Mouse (Mus musculus) layer of hippocampus, postnatal 36 days (tissue): ENCODE data around the gene Dpm3. TPM values are rescaled to one million over a fixed set of nuclear protein-coding genes. Genes with fewer than 3 reads are reported as not detected.
"Not testable (repeated sequence)": the region's sequence is repeated elsewhere in the genome, so short reads cannot be mapped to it uniquely, and the experiment has no call there.

Experiments used
- DNase-seq, 2 experiments: peaks; one replicate each; pipeline ENCODE4 v3.0.0; 2022
- total RNA-seq, 2 experiments: library from RNA; stranded (reverse); gene quantifications; 2 replicates each; pipeline ENCODE4 v1.2.3; 2021

The Dpm3 gene
- total RNA-seq = 10 to 100 TPM; 50.4 to 65.2 TPM

- no peak for DNase-seq
Measured at GRCm38 (mm10) chr3:89259076-89259475, at the start of gene Dpm3. TSS of gene Dpm3 (plus strand) at chr3:89259358.

GRCm38 (mm10) chr3:89209731-89210130 lies 49.4 kb upstream of the Dpm3 start:
- no peak for DNase-seq

GRCm38 (mm10) chr3:89210162-89210561 lies 49.0 kb upstream of the Dpm3 start:
- no peak for DNase-seq

GRCm38 (mm10) chr3:89210731-89211130 lies 48.4 kb upstream of the Dpm3 start:
- DNase-seq = no peak

GRCm38 (mm10) chr3:89213803-89214530 lies 45.2 kb upstream of the Dpm3 start:
- DNase-seq = peak; percentile 91 to 93

GRCm38 (mm10) chr3:89214681-89215411 lies 44.3 kb upstream of the Dpm3 start, which contains the start of gene Thbs3:
TSS of gene Thbs3 (plus strand) at chr3:89215180.
- no peak for DNase-seq

GRCm38 (mm10) chr3:89215853-89216252 lies 43.3 kb upstream of the Dpm3 start:
- peak; percentile 79 to 81 for DNase-seq

- not testable (repeated sequence) for DNase-seq
Measured at GRCm38 (mm10) chr3:89216407-89216806, 42.8 kb upstream of the Dpm3 start.

DNA sequence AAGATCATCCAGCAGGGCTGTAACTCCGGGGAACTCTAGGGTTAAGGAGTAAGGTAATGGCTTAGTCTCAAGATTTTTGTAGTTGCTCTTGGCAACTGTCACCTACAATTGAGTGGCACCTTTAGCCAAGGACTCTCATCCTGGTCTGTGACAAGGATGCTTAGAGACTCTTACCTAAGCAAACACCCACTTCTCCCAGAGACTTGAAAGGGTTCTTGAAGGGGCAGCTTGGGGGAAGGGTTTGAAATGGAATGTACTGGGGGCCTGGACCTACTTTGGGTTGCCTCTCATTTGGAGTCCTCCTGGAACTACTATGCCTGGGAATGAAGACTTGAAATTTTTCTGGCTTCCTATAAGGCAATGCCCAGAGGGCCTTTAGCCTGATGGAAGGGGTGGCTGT lies 40.9 kb upstream of the Dpm3 start:
- no peak for DNase-seq

- no peak for DNase-seq
Measured at GRCm38 (mm10) chr3:89219546-89219945, 39.6 kb upstream of the Dpm3 start.

DNA sequence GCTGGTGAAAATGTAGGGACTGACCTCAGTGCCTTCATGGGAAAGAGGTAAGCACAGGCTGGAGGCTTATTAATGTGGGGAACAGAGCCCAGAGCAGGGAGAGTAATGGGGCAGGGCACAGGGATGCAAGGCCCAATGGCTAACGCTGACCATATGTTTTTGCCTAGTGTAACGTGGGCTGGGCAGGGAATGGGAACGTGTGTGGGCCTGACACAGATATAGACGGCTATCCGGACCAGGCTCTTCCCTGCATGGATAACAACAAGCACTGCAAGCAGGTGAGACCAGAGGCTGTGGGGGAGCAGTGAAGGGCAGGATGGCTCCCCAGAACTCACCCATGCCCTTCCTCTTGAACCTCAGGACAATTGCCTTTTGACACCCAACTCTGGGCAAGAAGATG lies 38.0 kb upstream of the Dpm3 start:
- DNase-seq = no peak

- DNase-seq = no peak
Measured at GRCm38 (mm10) chr3:89224796-89225195, 34.4 kb upstream of the Dpm3 start.

DNA sequence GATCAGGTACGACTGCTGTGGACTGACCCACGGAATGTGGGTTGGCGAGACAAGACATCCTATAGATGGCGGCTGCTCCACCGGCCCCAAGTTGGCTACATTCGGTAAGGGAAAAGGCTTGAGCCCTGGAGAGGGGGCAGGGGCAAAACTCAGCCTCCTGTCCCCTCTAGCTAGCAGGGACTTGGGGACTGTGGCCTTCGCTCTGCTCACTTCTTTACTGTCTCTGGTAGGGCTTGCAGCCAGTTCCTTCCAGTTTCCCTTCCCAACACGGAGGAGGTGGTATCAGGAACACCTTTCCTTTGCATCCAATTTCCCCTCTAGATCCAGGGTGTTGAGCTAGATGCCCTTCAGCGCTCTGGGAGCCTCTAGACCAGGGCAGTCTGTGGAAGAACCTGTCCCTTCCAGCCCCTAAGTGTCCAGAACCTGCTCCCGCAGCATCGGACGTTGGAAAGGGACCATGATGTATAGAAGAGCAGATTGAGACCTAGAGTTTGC lies 33.8 kb upstream of the Dpm3 start:
- no peak for DNase-seq

- no peak for DNase-seq
Measured at GRCm38 (mm10) chr3:89225918-89226317, 33.2 kb upstream of the Dpm3 start.

DNA sequence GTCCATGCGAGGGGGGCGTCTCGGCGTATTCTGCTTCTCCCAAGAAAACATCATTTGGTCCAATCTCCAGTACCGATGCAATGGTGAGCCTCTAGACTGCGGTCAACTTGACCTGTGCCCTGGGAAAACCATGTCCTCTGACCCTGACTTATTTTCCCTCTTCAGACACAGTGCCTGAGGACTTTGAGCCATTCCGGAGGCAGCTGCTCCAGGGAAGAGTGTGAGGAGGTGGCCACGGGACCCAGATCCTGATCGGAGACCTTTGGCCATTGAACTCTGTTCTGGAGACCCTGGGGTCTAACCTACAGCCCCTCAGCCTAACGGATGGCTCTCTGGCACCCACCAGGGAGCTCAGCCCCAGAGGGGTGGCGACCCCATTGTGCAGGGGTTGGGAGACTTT lies 32.8 kb upstream of the Dpm3 start:
- no peak for DNase-seq

DNA sequence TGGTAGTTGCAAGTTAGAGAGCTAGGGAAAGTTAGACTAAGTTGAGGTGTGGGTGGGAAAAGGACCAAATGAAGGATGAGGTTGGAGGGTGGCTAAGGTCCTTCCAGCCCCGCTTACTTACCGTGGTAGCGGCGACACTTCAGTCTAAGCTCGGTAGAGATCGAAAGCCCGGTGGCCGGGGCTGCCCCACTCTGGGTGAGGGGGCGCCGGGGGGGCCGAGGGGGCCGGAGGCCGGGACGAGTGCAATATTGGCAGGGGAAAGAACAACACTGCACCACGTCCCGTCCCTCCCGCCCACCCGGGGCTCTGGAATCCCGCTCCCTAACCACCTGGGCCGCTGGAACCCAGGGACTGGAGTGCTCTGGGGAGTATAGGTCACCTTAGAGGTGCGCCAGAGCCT lies 32.3 kb upstream of the Dpm3 start, which contains the start of gene Mtx1:
TSS of gene Mtx1 (minus strand) at position 189 of the 400 bp plus-strand sequence.
- DNase-seq = no peak

DNA sequence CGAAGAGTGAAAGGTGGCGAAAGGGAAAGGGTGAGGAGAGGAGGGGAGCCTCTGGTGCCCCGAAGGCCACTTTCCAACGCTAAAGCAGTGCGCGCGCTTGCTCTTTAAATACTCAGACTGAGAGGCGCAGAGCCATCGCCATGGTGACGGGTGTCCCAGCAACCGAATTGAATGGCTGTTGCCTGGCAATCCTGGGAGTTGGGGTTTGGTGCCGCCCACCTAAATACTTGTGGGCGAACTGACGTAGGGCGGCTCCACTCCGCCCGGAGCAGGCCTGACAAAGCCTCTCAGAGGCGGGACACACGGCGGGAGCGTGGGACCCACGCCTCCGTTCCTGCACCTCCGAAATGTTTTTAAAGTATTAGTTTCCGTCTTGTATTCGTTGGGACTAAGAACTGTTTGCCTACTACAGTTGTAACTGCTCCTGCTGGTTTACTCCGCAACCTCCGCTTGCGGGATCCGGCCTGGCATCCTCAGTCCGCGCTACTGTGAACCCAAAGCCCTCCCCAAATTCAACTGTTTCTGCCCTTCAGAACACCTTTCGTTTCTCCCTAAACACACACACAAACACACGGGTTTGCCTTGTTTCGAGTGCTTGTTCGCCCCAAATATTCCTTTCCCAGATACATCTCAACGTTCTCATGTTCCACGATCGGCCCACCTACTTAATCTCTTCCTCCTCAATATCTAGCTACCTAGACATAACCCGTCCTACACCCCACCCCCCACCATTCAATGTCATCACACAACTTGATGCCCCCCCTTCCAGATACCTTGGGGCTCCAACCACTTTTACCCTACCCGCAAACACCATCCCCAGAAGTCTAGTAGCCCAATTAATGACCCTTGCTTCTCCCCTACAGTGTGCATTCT lies 31.6 kb upstream of the Dpm3 start:
- peak; percentile 91 to 93 for DNase-seq

DNA sequence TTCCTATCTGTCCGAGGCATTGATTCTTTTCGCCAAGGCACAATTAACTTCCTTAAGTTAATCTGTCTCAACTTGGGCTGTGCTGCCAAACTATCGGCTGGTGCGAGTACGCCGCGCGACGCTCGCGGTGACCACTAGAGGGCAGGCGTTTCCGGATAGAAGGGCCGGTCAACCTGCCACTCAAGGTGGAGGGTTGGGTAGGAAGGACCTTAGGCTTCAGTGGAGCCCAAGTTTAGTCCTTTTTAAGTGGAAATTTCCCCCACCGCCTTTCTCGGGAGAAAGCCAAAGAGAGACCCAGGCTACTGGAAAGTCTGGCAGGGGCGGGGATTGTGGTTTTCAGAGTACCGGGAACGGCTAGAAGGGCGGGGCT lies 31.0 kb upstream of the Dpm3 start:
- peak; percentile 85 to 87 for DNase-seq

DNA sequence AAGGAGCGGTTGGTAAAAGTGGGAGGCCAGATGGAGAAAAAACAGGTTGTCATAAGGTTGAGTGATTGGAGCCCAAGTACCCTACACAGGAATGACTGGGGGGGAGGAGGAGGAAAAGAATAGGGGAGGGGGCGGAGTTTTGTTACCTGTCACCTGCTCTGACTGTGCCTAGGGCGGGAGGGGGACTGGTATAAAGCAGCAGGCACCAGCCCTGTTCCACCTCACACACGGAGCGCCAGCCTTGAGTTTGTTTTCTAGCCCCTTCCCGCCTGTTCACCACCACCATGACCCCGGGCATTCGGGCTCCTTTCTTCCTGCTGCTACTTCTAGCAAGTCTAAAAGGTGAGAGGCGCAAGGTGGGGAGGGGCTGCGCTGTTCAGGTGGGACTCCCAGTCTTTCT lies 30.3 kb upstream of the Dpm3 start, which contains the start of gene Muc1:
TSS of gene Muc1 (plus strand) at position 222 of the 400 bp plus-strand sequence.
- no peak for DNase-seq

DNA sequence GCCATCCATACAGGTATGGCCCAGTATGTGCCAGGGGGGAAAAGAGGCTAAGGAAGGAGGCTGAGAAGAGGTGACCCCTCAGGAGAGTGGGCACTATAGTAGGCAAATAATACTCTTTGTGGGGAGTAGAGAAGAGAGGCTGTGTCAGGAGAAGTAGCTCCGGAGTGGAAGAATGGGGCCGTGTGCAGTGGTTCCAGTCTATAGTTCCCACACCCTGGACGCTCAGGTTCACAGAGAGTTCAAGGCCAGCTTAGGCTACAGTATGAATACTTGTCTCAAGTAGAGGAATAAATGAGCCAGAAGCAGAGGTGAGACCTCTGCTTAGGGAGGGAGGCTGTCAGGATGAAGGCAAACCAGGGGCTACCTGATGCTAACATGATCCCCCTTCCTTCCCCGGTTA lies 29.9 kb upstream of the Dpm3 start:
- DNase-seq = no peak

DNA sequence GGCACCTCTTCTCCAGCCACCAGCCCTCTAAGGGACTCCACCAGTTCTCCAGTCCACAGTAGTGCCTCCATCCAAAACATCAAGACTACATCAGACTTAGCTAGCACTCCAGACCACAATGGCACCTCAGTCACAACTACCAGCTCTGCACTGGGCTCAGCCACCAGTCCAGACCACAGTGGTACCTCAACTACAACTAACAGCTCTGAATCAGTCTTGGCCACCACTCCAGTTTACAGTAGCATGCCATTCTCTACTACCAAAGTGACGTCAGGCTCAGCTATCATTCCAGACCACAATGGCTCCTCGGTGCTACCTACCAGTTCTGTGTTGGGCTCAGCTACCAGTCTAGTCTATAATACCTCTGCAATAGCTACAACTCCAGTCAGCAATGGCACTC lies 28.6 kb upstream of the Dpm3 start:
- DNase-seq = no peak

DNA sequence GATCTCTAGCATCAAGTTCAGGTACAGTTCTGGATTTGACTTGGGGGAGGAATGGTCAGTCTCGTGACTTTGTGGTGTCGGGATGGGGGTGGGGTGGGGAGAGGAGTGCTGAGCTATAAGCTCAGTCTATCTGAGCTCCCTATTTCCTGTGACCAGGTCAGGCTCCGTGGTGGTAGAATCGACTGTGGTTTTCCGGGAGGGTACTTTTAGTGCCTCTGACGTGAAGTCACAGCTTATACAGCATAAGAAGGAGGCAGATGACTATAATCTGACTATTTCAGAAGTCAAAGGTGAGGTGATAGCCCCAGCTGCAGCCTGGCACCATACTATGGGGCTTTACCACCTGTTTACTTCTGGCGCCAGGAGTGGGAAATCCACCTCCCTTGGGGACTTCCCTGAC lies 27.8 kb upstream of the Dpm3 start:
- DNase-seq = no peak
